Mouse (Mus musculus): ENCODE measurements around the gene 3300002I08Rik. TPM values are rescaled to one million over a fixed set of nuclear protein-coding genes. Genes with fewer than 3 reads are reported as not detected.

3300002I08Rik gene
- polyA plus RNA-seq (2012; rRNA removed; ENCODE audit: low replicate concordance), result 2.2 and 3.1 TPM in 2 replicates

DNA sequence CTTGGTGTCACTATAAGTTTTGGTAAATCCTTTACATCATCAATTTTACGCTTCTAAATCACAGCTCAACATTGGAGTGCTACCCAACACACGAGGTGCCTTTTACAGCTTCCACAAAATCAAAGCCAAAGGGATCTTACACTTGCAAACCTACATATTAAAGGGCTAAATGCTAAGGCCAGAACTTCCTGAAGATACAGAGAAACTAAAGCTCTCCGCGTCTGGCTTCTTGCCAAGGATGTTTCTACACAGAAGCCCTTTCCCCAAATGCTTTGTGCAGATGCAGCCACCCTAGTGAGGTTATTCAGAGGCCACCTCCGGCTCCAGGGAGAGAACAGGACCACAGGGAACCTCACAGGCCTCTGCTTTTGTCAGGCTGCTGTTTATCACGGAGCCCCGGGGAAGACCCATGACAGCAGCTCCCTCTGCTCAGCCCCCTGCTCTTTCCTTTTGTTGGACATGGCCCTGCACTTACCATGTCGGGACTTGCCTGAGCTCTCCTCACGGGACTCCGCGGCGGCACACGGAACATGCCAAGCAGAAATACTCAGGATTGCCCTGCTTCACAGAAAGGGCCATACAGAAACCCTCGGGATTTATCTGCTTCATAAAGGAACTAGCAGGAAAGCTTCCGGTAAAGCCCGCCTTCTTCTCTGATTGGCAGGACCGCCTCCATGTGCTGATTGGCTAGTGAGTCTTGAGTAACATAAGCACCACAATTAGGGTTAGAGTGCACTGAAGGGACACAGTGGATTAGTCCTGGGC lies at the start of gene 3300002I08Rik:
3300002I08Rik (minus strand) TSS at position 653 of the 765 bp plus-strand sequence.

DNA sequence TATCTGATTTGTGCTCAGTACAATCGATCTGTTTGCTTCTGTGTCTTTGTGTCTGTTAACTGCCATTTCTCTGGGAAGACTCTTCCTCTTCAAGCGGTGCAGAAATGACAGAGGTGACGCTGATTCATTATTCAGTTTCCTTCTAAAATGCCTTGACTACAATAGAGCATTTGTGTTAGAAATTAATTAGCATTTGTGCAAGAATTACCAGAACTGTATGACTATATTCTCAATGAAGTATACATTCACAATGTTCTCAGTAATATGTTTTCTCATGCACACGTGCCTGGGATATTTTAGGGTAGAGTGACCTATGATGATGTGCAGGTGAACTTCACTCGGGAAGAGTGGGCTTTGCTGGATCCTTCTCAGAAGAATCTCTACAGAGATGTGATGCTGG lies 39.2 kb downstream of the 3300002I08Rik start, which contains the start of gene Gm10130:
Gm10130 (plus strand) TSS at position 301 of the 400 bp plus-strand sequence.

Other genes with a start within 250 kb of the 3300002I08Rik start
- gene Zfp120, start 226.1 kb downstream of the 3300002I08Rik start, polyA plus RNA-seq (2012; rRNA removed; ENCODE audit: low replicate concordance), result 2.4 and 2.6 TPM in 2 replicates
- gene Gm10770, start 183.1 kb downstream of the 3300002I08Rik start, polyA plus RNA-seq (2012; rRNA removed; ENCODE audit: low replicate concordance), result not detected in 2 replicates
- not detected in 2 replicates for gene Gm14139, start 181.0 kb downstream of the 3300002I08Rik start, polyA plus RNA-seq (2012; rRNA removed; ENCODE audit: low replicate concordance)
- 0.53 and 1.3 TPM in 2 replicates for gene Zfp937, start 144.7 kb downstream of the 3300002I08Rik start, polyA plus RNA-seq (2012; rRNA removed; ENCODE audit: low replicate concordance)
- 0.40 and 0.58 TPM in 2 replicates for gene Gm21994, start 107.2 kb downstream of the 3300002I08Rik start, polyA plus RNA-seq (2012; rRNA removed; ENCODE audit: low replicate concordance)
- not detected in 2 replicates for gene Gm14124, start 105.2 kb downstream of the 3300002I08Rik start, polyA plus RNA-seq (2012; rRNA removed; ENCODE audit: low replicate concordance)
- gene Gm10130, start 39.1 kb downstream of the 3300002I08Rik start, polyA plus RNA-seq (2012; rRNA removed; ENCODE audit: low replicate concordance), result not detected in 2 replicates
- gene Zfp442, start 88.7 kb upstream of the 3300002I08Rik start, polyA plus RNA-seq (2012; rRNA removed; ENCODE audit: low replicate concordance), result 0.27 and 0.55 TPM in 2 replicates
- 0.04 TPM in 1 of 2 replicates, not detected in the other for gene Zfp345, start 122.3 kb upstream of the 3300002I08Rik start, polyA plus RNA-seq (2012; rRNA removed; ENCODE audit: low replicate concordance)
- gene Cst7, start 207.7 kb upstream of the 3300002I08Rik start, polyA plus RNA-seq (2012; rRNA removed; ENCODE audit: low replicate concordance), result 0.53 and 5.3 TPM in 2 replicates
- 140 and 172 TPM in 2 replicates for gene Apmap, start 245.8 kb upstream of the 3300002I08Rik start, polyA plus RNA-seq (2012; rRNA removed; ENCODE audit: low replicate concordance)

Measured in subcutaneous adipose tissue, adult 2 months (tissue).